Mouse (Mus musculus) ES-Bruce4 (cell line): ENCODE data around the gene Gucy2g. TPM values are rescaled to one million over a fixed set of nuclear protein-coding genes. Genes with fewer than 3 reads are reported as not detected.

Source experiments
- H3K27ac ChIP-seq: 2 replicates; pipeline ENCODE4 v1.5.1; 2012; ENCODE audit warnings: low read length, inconsistent platforms; ENCODE audit not compliant: insufficient read depth
- H3K27me3 ChIP-seq: 2 replicates; pipeline ENCODE4 v1.6.1; 2012; ENCODE audit warnings: mild to moderate bottlenecking, low read length, inconsistent platforms; ENCODE audit not compliant: control insufficient read depth, poor library complexity, insufficient read depth, severe bottlenecking
- H3K36me3 ChIP-seq: 2 replicates; pipeline ENCODE4 v1.6.1; 2012; ENCODE audit warnings: inconsistent platforms, mild to moderate bottlenecking, low read length, moderate library complexity; ENCODE audit not compliant: control insufficient read depth, poor library complexity, insufficient read depth, severe bottlenecking
- H3K4me1 ChIP-seq: one replicate; pipeline ENCODE4 v1.8.1; 2011; ENCODE audit warnings: low read length; ENCODE audit not compliant: control insufficient read depth, insufficient read depth
- H3K4me3 ChIP-seq: 2 replicates; pipeline ENCODE4 v1.5.1; 2011; ENCODE audit warnings: low read depth, mild to moderate bottlenecking, low read length
- H3K9ac ChIP-seq: 2 replicates; pipeline ENCODE4 v1.6.1; 2012; ENCODE audit warnings: low read depth, mild to moderate bottlenecking, inconsistent platforms; ENCODE audit not compliant: poor library complexity, severe bottlenecking
- H3K9me3 ChIP-seq: replicated peaks from 2 replicates; pipeline ENCODE4 v1.6.1; 2012; ENCODE audit warnings: mild to moderate bottlenecking, low read length, inconsistent platforms; ENCODE audit not compliant: control insufficient read depth, poor library complexity, insufficient read depth, severe bottlenecking
- CTCF ChIP-seq: IDR thresholded peaks from one replicate; pipeline ENCODE4 v1.8.1; 2011; ENCODE audit warnings: low read depth, low read length
- EP300 ChIP-seq: IDR thresholded peaks from 2 replicates; pipeline ENCODE4 v1.6.1; 2011; ENCODE audit warnings: low read depth, low read length; ENCODE audit not compliant: insufficient read depth
- POLR2A ChIP-seq: IDR thresholded peaks from one replicate; pipeline ENCODE4 v1.8.1; 2011; ENCODE audit warnings: low read length; ENCODE audit not compliant: insufficient read depth
- polyA plus RNA-seq: library from polyadenylated mRNA; stranded (reverse); fragments of >200 nt; gene quantifications from 2 replicates; pipeline ENCODE4 v1.2.4, GENCODE M21; 2011; ENCODE audit warnings: low read depth; ENCODE audit not compliant: missing spikeins, insufficient read depth, insufficient read length

Gene Gucy2g
- polyA plus RNA-seq, 1 experiment = 0.25 TPM

- TF ChIP-seq POLR2A (no peak), EP300 (no peak), CTCF (no peak)
Measured at GRCm38 (mm10) chr19:55231081-55231480, 10.0 kb downstream of the Gucy2g start.

GRCm38 (mm10) chr19:55227135-55227534 is 13.9 kb downstream of the Gucy2g start:
- H3K4me3 ChIP-seq = no peak overlapping the region
- no peak overlapping the region for H3K9ac ChIP-seq
- H3K36me3 ChIP-seq = no peaks in the 10 kb centered on the region
- no peaks in the 10 kb centered on the region for H3K27me3 ChIP-seq
- no peaks in the 10 kb centered on the region for H3K4me1 ChIP-seq
- TF ChIP-seq EP300 = no peak
- TF ChIP-seq POLR2A = no peak
- TF ChIP-seq CTCF = no peak
- no peak overlapping the region for H3K27ac ChIP-seq
- H3K9me3 ChIP-seq = no peaks in the 10 kb centered on the region

More at GRCm38 (mm10) chr19:55231081-55231480, 10.0 kb downstream of the Gucy2g start:
- H3K4me3 ChIP-seq = no peak overlapping the region
- H3K36me3 ChIP-seq = no peaks in the 10 kb centered on the region
- H3K27me3 ChIP-seq = no peaks in the 10 kb centered on the region
- H3K9ac ChIP-seq = no peak overlapping the region
- no peaks in the 10 kb centered on the region for H3K9me3 ChIP-seq
- no peaks in the 10 kb centered on the region for H3K4me1 ChIP-seq
- no peak overlapping the region for H3K27ac ChIP-seq

- H3K9me3 ChIP-seq = no peaks in the 10 kb centered on the region
- H3K4me1 ChIP-seq = no peaks in the 10 kb centered on the region
- H3K27ac ChIP-seq = no peak overlapping the region
- TF ChIP-seq POLR2A = no peak
- no peak for TF ChIP-seq EP300
- TF ChIP-seq CTCF = no peak
- H3K9ac ChIP-seq = no peak overlapping the region
- no peaks in the 10 kb centered on the region for H3K36me3 ChIP-seq
- no peaks in the 10 kb centered on the region for H3K27me3 ChIP-seq
- H3K4me3 ChIP-seq = no peak overlapping the region
Measured at GRCm38 (mm10) chr19:55226621-55227020, 14.4 kb downstream of the Gucy2g start.

- H3K27me3 ChIP-seq = no peaks in the 10 kb centered on the region
- H3K9ac ChIP-seq = no peak overlapping the region
- H3K36me3 ChIP-seq = no peaks in the 10 kb centered on the region
- no peak overlapping the region for H3K27ac ChIP-seq
- no peaks in the 10 kb centered on the region for H3K9me3 ChIP-seq
- H3K4me1 ChIP-seq = peaks cover 3% of the 10 kb centered on the region
- TF ChIP-seq CTCF (no peak), EP300 (no peak), POLR2A (no peak)
- no peak overlapping the region for H3K4me3 ChIP-seq
Measured at GRCm38 (mm10) chr19:55222268-55222667, 18.8 kb downstream of the Gucy2g start.

GRCm38 (mm10) chr19:55221208-55221607 is 19.8 kb downstream of the Gucy2g start:
- Histone ChIP-seq H3K36me3 (no peaks in the 10 kb centered on the region), H3K27me3 (no peaks in the 10 kb centered on the region), H3K9me3 (no peaks in the 10 kb centered on the region), H3K4me1 (peaks cover 3% of the 10 kb centered on the region), H3K27ac (no peak overlapping the region), H3K9ac (no peak overlapping the region), H3K4me3 (no peak overlapping the region)
- TF ChIP-seq EP300 = no peak
- no peak for TF ChIP-seq POLR2A
- TF ChIP-seq CTCF = no peak

- H3K4me3 ChIP-seq = no peak overlapping the region
- peaks cover 3% of the 10 kb centered on the region for H3K4me1 ChIP-seq
- H3K27me3 ChIP-seq = no peaks in the 10 kb centered on the region
- TF ChIP-seq POLR2A = no peak
- no peak for TF ChIP-seq CTCF
- TF ChIP-seq EP300 = no peak
- no peak overlapping the region for H3K27ac ChIP-seq
- H3K9ac ChIP-seq = no peak overlapping the region
- H3K9me3 ChIP-seq = no peaks in the 10 kb centered on the region
- H3K36me3 ChIP-seq = no peaks in the 10 kb centered on the region
Measured at GRCm38 (mm10) chr19:55219359-55219758, 21.7 kb downstream of the Gucy2g start.

GRCm38 (mm10) chr19:55218741-55219221 is 22.3 kb downstream of the Gucy2g start:
- Histone ChIP-seq H3K36me3 (no peaks in the 10 kb centered on the region), H3K9ac (peak overlapping the region; percentile 26; the same call in 1 of the 2 replicates), H3K4me1 (peaks cover 3% of the 10 kb centered on the region), H3K4me3 (peak overlapping the region; percentile 44), H3K27me3 (no peaks in the 10 kb centered on the region), H3K27ac (no peak overlapping the region), H3K9me3 (no peaks in the 10 kb centered on the region)
- TF ChIP-seq POLR2A (no peak), CTCF (no peak), EP300 (no peak)
